Mouse (Mus musculus) bone marrow macrophage, adult 2 months (primary cell): ENCODE data around the gene Idnk. TPM values are rescaled to one million over a fixed set of nuclear protein-coding genes. Genes with fewer than 3 reads are reported as not detected.

Experiments
- H3K27ac ChIP-seq: 2 replicates; pipeline ENCODE4 v1.5.1; 2012; ENCODE audit warnings: low read depth, low read length; ENCODE audit not compliant: insufficient read depth
- H3K4me1 ChIP-seq: 2 replicates; pipeline ENCODE4 v1.6.1; 2012; ENCODE audit warnings: low read length; ENCODE audit not compliant: control insufficient read depth, insufficient read depth
- H3K4me3 ChIP-seq: 2 replicates; pipeline ENCODE4 v1.5.1; 2012; ENCODE audit warnings: mild to moderate bottlenecking, low read length, moderate library complexity; ENCODE audit not compliant: insufficient read depth
- CTCF ChIP-seq: IDR thresholded peaks from 2 replicates; pipeline ENCODE4 v1.5.1; 2012; ENCODE audit warnings: low read depth, mild to moderate bottlenecking, low read length, moderate library complexity
- POLR2A ChIP-seq: IDR thresholded peaks from 2 replicates; pipeline ENCODE4 v1.6.1; 2012; ENCODE audit warnings: mild to moderate bottlenecking, low read depth, low read length, borderline replicate concordance
- polyA plus RNA-seq: library from polyadenylated mRNA; stranded (reverse); fragments of >200 nt; gene quantifications from 2 replicates; pipeline ENCODE4 v1.2.4, GENCODE M21; 2012; ENCODE audit not compliant: missing spikeins, insufficient read depth, insufficient read length

Gene Idnk
- 45.7 and 49.4 TPM in 2 replicates for polyA plus RNA-seq

- Histone ChIP-seq H3K4me3 (peak within 1 kb of the TSS; percentile 77), H3K27ac (peak within 1 kb of the TSS; percentile 22), H3K4me1 (no peaks in the 10 kb centered on the region)
- TF ChIP-seq POLR2A (no peak), CTCF (no peak)
Measured at GRCm38 (mm10) chr13:58157447-58158098, at the start of gene Idnk. TSS of gene Idnk (plus strand) at chr13:58157649.

GRCm38 (mm10) chr13:58111306-58111705, 46.1 kb upstream of the Idnk start:
- no peak for TF ChIP-seq CTCF
- no peak for TF ChIP-seq POLR2A
- Histone ChIP-seq H3K4me3 (no peak overlapping the region), H3K4me1 (peaks cover 19% of the 10 kb centered on the region), H3K27ac (no peak overlapping the region)

GRCm38 (mm10) chr13:58112191-58112590, 45.3 kb upstream of the Idnk start:
- Histone ChIP-seq H3K4me3 (no peak overlapping the region), H3K4me1 (peaks cover 19% of the 10 kb centered on the region), H3K27ac (no peak overlapping the region)
- TF ChIP-seq CTCF, result no peak

- Histone ChIP-seq H3K4me3 (peak overlapping the region; percentile 52), H3K4me1 (peaks cover 19% of the 10 kb centered on the region), H3K27ac (no peak overlapping the region)
- TF ChIP-seq POLR2A (no peak), CTCF (no peak)
Measured at GRCm38 (mm10) chr13:58112601-58113041, 44.8 kb upstream of the Idnk start.

- peaks cover 19% of the 10 kb centered on the region for H3K4me1 ChIP-seq
- no peak within 1 kb of the TSS for H3K27ac ChIP-seq
- peak within 1 kb of the TSS; percentile 52 for H3K4me3 ChIP-seq
- TF ChIP-seq POLR2A, result no peak
- TF ChIP-seq CTCF, result no peak
Measured at GRCm38 (mm10) chr13:58113061-58113900, 44.2 kb upstream of the Idnk start, which contains the start of gene Klhl3. TSS of gene Klhl3 (minus strand) at chr13:58113592.

GRCm38 (mm10) chr13:58115227-58115626, 42.2 kb upstream of the Idnk start:
- Histone ChIP-seq H3K4me1 (peaks cover 19% of the 10 kb centered on the region), H3K4me3 (no peak overlapping the region), H3K27ac (no peak overlapping the region)
- TF ChIP-seq CTCF (no peak), POLR2A (no peak)

- no peak for TF ChIP-seq POLR2A
- TF ChIP-seq CTCF, result no peak
- Histone ChIP-seq H3K4me1 (peaks cover 19% of the 10 kb centered on the region), H3K27ac (no peak overlapping the region), H3K4me3 (no peak overlapping the region)
Measured at GRCm38 (mm10) chr13:58116801-58117200, 40.6 kb upstream of the Idnk start.

GRCm38 (mm10) chr13:58117318-58118017, 40.0 kb upstream of the Idnk start:
- Histone ChIP-seq H3K4me1 (peaks cover 19% of the 10 kb centered on the region), H3K27ac (no peak overlapping the region), H3K4me3 (no peak overlapping the region)
- TF ChIP-seq POLR2A, result no peak
- TF ChIP-seq CTCF, result peak; percentile 88

GRCm38 (mm10) chr13:58122786-58123297, 34.6 kb upstream of the Idnk start:
- Histone ChIP-seq H3K27ac (no peak overlapping the region), H3K4me3 (no peak overlapping the region), H3K4me1 (peaks cover 14% of the 10 kb centered on the region)
- no peak for TF ChIP-seq CTCF
- TF ChIP-seq POLR2A, result no peak

- Histone ChIP-seq H3K4me1 (peaks cover 14% of the 10 kb centered on the region), H3K4me3 (no peak overlapping the region), H3K27ac (no peak overlapping the region)
- TF ChIP-seq CTCF, result no peak
- no peak for TF ChIP-seq POLR2A
Measured at GRCm38 (mm10) chr13:58123381-58123780, 34.1 kb upstream of the Idnk start.
